ENCODE assay signal across 10 mouse cellular contexts in genomic region chr1:59009250-59009649, GRCm38 (mm10). TPM values are rescaled to one million over a fixed set of nuclear protein-coding genes. Genes with fewer than 3 reads are reported as not detected.
DNase-seq lines count a peak whose midpoint lies in the region; ATAC-seq and TF ChIP-seq lines count a peak whose summit lies in the region.
"Had no signal": no experiment of that assay in that cellular context is flagged by ENCODE, and none has a peak within 500 bp of the region (broad histone marks: within the 10 kb centered on the region; RNA-seq: fewer than 3 reads in every experiment).

No protein-coding gene starts in this region.

- DNase-seq in forebrain, postnatal 0 days = peak; percentile 21
- DNase-seq in midbrain, postnatal 0 days (ENCODE audit: low spot score) = peak; percentile 49
- peak; percentile 41 for DNase-seq in embryonic facial prominence, embryonic 14.5 days (ENCODE audit: low spot score)
- DNase-seq in stomach, postnatal 0 days (ENCODE audit: low spot score) = no peak
- DNase-seq in cerebellum, adult 9-11 months = no peak
- DNase-seq in ovary, postnatal 14 days (ENCODE audit: low spot score) = no peak

- TF ChIP-seq EP300 in stomach, postnatal 0 days (optimal IDR thresholded peaks at IDR 0.05) = no peak

- no peaks in the 10 kb centered on the region for H3K9me3 ChIP-seq in forebrain, postnatal 0 days (ENCODE audit: low read length)
- H3K9me3 ChIP-seq in forebrain, embryonic 16.5 days (ENCODE audit: control insufficient read depth, low read length) = no peaks in the 10 kb centered on the region
- no peaks in the 10 kb centered on the region for H3K9me3 ChIP-seq in midbrain, postnatal 0 days (ENCODE audit: low read length)
- no peaks in the 10 kb centered on the region for H3K9me3 ChIP-seq in midbrain, embryonic 13.5 days
- H3K9me3 ChIP-seq in embryonic facial prominence, embryonic 14.5 days (ENCODE audit: control insufficient read depth, low read length) = no peaks in the 10 kb centered on the region
- no peaks in the 10 kb centered on the region for H3K9me3 ChIP-seq in stomach, postnatal 0 days (ENCODE audit: control insufficient read depth, low read length)
- H3K9me3 ChIP-seq: limb, embryonic 12.5 days; neural tube, embryonic 13.5 days had no signal

- H3K36me3 ChIP-seq in forebrain, postnatal 0 days (ENCODE audit: insufficient read depth) = no peaks in the 10 kb centered on the region
- H3K36me3 ChIP-seq in forebrain, embryonic 16.5 days (ENCODE audit: control insufficient read depth, insufficient read depth) = no peaks in the 10 kb centered on the region
- no peaks in the 10 kb centered on the region for H3K36me3 ChIP-seq in midbrain, postnatal 0 days (ENCODE audit: insufficient read depth, low read length)
- no peaks in the 10 kb centered on the region for H3K36me3 ChIP-seq in midbrain, embryonic 13.5 days
- no peaks in the 10 kb centered on the region for H3K36me3 ChIP-seq in embryonic facial prominence, embryonic 14.5 days (ENCODE audit: control insufficient read depth, insufficient read depth, low read length)
- H3K36me3 ChIP-seq in stomach, postnatal 0 days (ENCODE audit: control insufficient read depth, insufficient read depth, low read length) = no peaks in the 10 kb centered on the region
- H3K36me3 ChIP-seq: limb, embryonic 12.5 days; neural tube, embryonic 13.5 days had no signal

- H3K4me1 ChIP-seq in forebrain, postnatal 0 days (ENCODE audit: insufficient read depth) = no peaks in the 10 kb centered on the region
- no peaks in the 10 kb centered on the region for H3K4me1 ChIP-seq in forebrain, embryonic 16.5 days (replicated peaks; ENCODE audit: control insufficient read depth, insufficient read depth, low read length)
- H3K4me1 ChIP-seq in midbrain, postnatal 0 days (ENCODE audit: insufficient read depth, low read length) = no peaks in the 10 kb centered on the region
- H3K4me1 ChIP-seq in midbrain, embryonic 13.5 days (replicated peaks) = no peaks in the 10 kb centered on the region
- no peaks in the 10 kb centered on the region for H3K4me1 ChIP-seq in embryonic facial prominence, embryonic 14.5 days (ENCODE audit: control insufficient read depth, insufficient read depth, low read length)
- no peaks in the 10 kb centered on the region for H3K4me1 ChIP-seq in stomach, postnatal 0 days (replicated peaks; ENCODE audit: control insufficient read depth, insufficient read depth)
- H3K4me1 ChIP-seq: limb, embryonic 12.5 days; neural tube, embryonic 13.5 days had no signal

- H3K4me2 ChIP-seq in forebrain, postnatal 0 days (ENCODE audit: low read depth) = no peak overlapping the region
- no peak overlapping the region for H3K4me2 ChIP-seq in forebrain, embryonic 16.5 days (ENCODE audit: low read length)
- H3K4me2 ChIP-seq in midbrain, postnatal 0 days (ENCODE audit: low read depth, low read length, poor library complexity, severe bottlenecking) = no peak overlapping the region
- H3K4me2 ChIP-seq in midbrain, embryonic 13.5 days (replicated peaks) = no peak overlapping the region
- no peak overlapping the region for H3K4me2 ChIP-seq in embryonic facial prominence, embryonic 14.5 days (ENCODE audit: low read depth, low read length)
- H3K4me2 ChIP-seq in stomach, postnatal 0 days (replicated peaks; ENCODE audit: low read depth) = no peak overlapping the region
- H3K4me2 ChIP-seq: limb, embryonic 12.5 days; neural tube, embryonic 13.5 days had no signal

- TF ChIP-seq CTCF in forebrain, postnatal 0 days (IDR thresholded peaks at IDR 0.05; ENCODE audit: low read depth) = no peak; the same call in 1 of the 2 replicates
- peak; percentile 53 for TF ChIP-seq CTCF in midbrain, postnatal 0 days (IDR thresholded peaks at IDR 0.05)
- TF ChIP-seq CTCF in stomach, postnatal 0 days (IDR thresholded peaks at IDR 0.05; ENCODE audit: low read depth) = peak; percentile 63

- no peak overlapping the region for H3K27ac ChIP-seq in forebrain, postnatal 0 days (ENCODE audit: low read depth, low read length)
- H3K27ac ChIP-seq in forebrain, embryonic 16.5 days (ENCODE audit: low read length) = no peak overlapping the region
- no peak overlapping the region for H3K27ac ChIP-seq in midbrain, postnatal 0 days (ENCODE audit: low read depth, low read length)
- no peak overlapping the region for H3K27ac ChIP-seq in midbrain, embryonic 13.5 days
- H3K27ac ChIP-seq in embryonic facial prominence, embryonic 14.5 days (replicated peaks; ENCODE audit: low read depth, low read length) = no peak overlapping the region
- H3K27ac ChIP-seq in stomach, postnatal 0 days (replicated peaks) = no peak overlapping the region
- H3K27ac ChIP-seq: limb, embryonic 12.5 days; neural tube, embryonic 13.5 days had no signal

- no peak overlapping the region for H3K9ac ChIP-seq in forebrain, postnatal 0 days
- no peak overlapping the region for H3K9ac ChIP-seq in forebrain, embryonic 16.5 days (replicated peaks; ENCODE audit: low read depth, low read length)
- H3K9ac ChIP-seq in midbrain, postnatal 0 days (replicated peaks; ENCODE audit: low read length, poor library complexity, severe bottlenecking) = no peak overlapping the region
- H3K9ac ChIP-seq in midbrain, embryonic 13.5 days (replicated peaks) = no peak overlapping the region
- H3K9ac ChIP-seq in embryonic facial prominence, embryonic 14.5 days (ENCODE audit: low read depth, low read length) = no peak overlapping the region
- no peak overlapping the region for H3K9ac ChIP-seq in stomach, postnatal 0 days (ENCODE audit: low read length)
- H3K9ac ChIP-seq: limb, embryonic 12.5 days; neural tube, embryonic 13.5 days had no signal

- WGBS in forebrain, postnatal 0 days = 44% methylated on average over 4 of the region's 4 CpGs
- 44% methylated on average over 4 of the region's 4 CpGs for WGBS in forebrain, embryonic 16.5 days
- 49% methylated on average over 4 of the region's 4 CpGs for WGBS in midbrain, postnatal 0 days
- WGBS in midbrain, embryonic 13.5 days = 43% methylated on average over 4 of the region's 4 CpGs
- 33% methylated on average over 4 of the region's 4 CpGs for WGBS in embryonic facial prominence, embryonic 14.5 days
- 22% methylated on average over 4 of the region's 4 CpGs for WGBS in stomach, postnatal 0 days

- no peak overlapping the region for H3K4me3 ChIP-seq in forebrain, postnatal 0 days (ENCODE audit: low read depth, low read length)
- H3K4me3 ChIP-seq in forebrain, embryonic 16.5 days (replicated peaks; ENCODE audit: low read length) = no peak overlapping the region
- no peak overlapping the region for H3K4me3 ChIP-seq in midbrain, postnatal 0 days (ENCODE audit: low read depth, low read length)
- no peak overlapping the region for H3K4me3 ChIP-seq in midbrain, embryonic 13.5 days (replicated peaks)
- H3K4me3 ChIP-seq in embryonic facial prominence, embryonic 14.5 days (ENCODE audit: low read depth, low read length) = no peak overlapping the region
- no peak overlapping the region for H3K4me3 ChIP-seq in stomach, postnatal 0 days (ENCODE audit: low read depth, low read length)
- H3K4me3 ChIP-seq: limb, embryonic 12.5 days; neural tube, embryonic 13.5 days had no signal

- no peak for ATAC-seq in forebrain, postnatal 0 days
- ATAC-seq in forebrain, embryonic 16.5 days = no peak
- no peak for ATAC-seq in midbrain, postnatal 0 days (ENCODE audit: low FRiP score)
- no peak for ATAC-seq in midbrain, embryonic 13.5 days
- no peak for ATAC-seq in embryonic facial prominence, embryonic 14.5 days (ENCODE audit: low read depth)
- ATAC-seq in stomach, postnatal 0 days (ENCODE audit: low FRiP score, low TSS enrichment) = no peak

- H3K27me3 ChIP-seq in forebrain, postnatal 0 days (ENCODE audit: insufficient read depth, low read length) = no peaks in the 10 kb centered on the region
- no peaks in the 10 kb centered on the region for H3K27me3 ChIP-seq in forebrain, embryonic 16.5 days (replicated peaks; ENCODE audit: control insufficient read depth, insufficient read depth, low read length)
- H3K27me3 ChIP-seq in midbrain, postnatal 0 days (ENCODE audit: insufficient read depth, low read length) = no peaks in the 10 kb centered on the region
- H3K27me3 ChIP-seq in midbrain, embryonic 13.5 days = no peaks in the 10 kb centered on the region
- no peaks in the 10 kb centered on the region for H3K27me3 ChIP-seq in embryonic facial prominence, embryonic 14.5 days (replicated peaks; ENCODE audit: control insufficient read depth, insufficient read depth, low read length)
- no peaks in the 10 kb centered on the region for H3K27me3 ChIP-seq in stomach, postnatal 0 days (ENCODE audit: control insufficient read depth, insufficient read depth, low read length)
- H3K27me3 ChIP-seq: limb, embryonic 12.5 days; neural tube, embryonic 13.5 days had no signal

RNA-seq across cellular contexts. Expression of gene Stradb, which starts 35.9 kb away (rescaled TPM):
- 39.8 and 44.4 TPM in 2 replicates for total RNA-seq in forebrain, postnatal 0 days (2014; rRNA removed)
- polyA plus RNA-seq in forebrain, postnatal 0 days (2015; fragmentation: Nextera tagmentation; extraction: Ambion mirVana) = 92.6 and 99.6 TPM in 2 replicates
- 104 and 108 TPM in 2 replicates for polyA plus RNA-seq in forebrain, embryonic 16.5 days (2015; fragmentation: Nextera tagmentation; extraction: Ambion mirVana)
- total RNA-seq in midbrain, postnatal 0 days (2014; rRNA removed) = 53.3 and 53.9 TPM in 2 replicates
- polyA plus RNA-seq in midbrain, postnatal 0 days (2015; fragmentation: Nextera tagmentation; extraction: Ambion mirVana) = 108 and 115 TPM in 2 replicates
- polyA plus RNA-seq in midbrain, embryonic 13.5 days (2015; fragmentation: Nextera tagmentation; extraction: Ambion mirVana) = 74.9 and 77.0 TPM in 2 replicates
- 32.3 and 32.5 TPM in 2 replicates for polyA plus RNA-seq in embryonic facial prominence, embryonic 14.5 days (2014; fragmentation: Nextera tagmentation; extraction: Ambion mirVana)
- 17.4 and 18.5 TPM in 2 replicates for polyA plus RNA-seq in stomach, postnatal 0 days (2015; fragmentation: Nextera tagmentation; extraction: Ambion mirVana)

RNA-seq across cellular contexts. Expression of gene Trak2, which starts 36.0 kb away (rescaled TPM):
- 40.9 and 44.6 TPM in 2 replicates for total RNA-seq in forebrain, postnatal 0 days (2014; rRNA removed)
- 9.0 and 12.8 TPM in 2 replicates for polyA plus RNA-seq in forebrain, postnatal 0 days (2015; fragmentation: Nextera tagmentation; extraction: Ambion mirVana)
- 24.0 and 26.1 TPM in 2 replicates for polyA plus RNA-seq in forebrain, embryonic 16.5 days (2015; fragmentation: Nextera tagmentation; extraction: Ambion mirVana)
- 40.4 and 46.7 TPM in 2 replicates for total RNA-seq in midbrain, postnatal 0 days (2014; rRNA removed)
- polyA plus RNA-seq in midbrain, postnatal 0 days (2015; fragmentation: Nextera tagmentation; extraction: Ambion mirVana) = 11.5 and 13.3 TPM in 2 replicates
- polyA plus RNA-seq in midbrain, embryonic 13.5 days (2015; fragmentation: Nextera tagmentation; extraction: Ambion mirVana) = 16.2 and 17.9 TPM in 2 replicates
- 12.7 and 13.4 TPM in 2 replicates for polyA plus RNA-seq in embryonic facial prominence, embryonic 14.5 days (2014; fragmentation: Nextera tagmentation; extraction: Ambion mirVana)
- 7.3 and 8.7 TPM in 2 replicates for polyA plus RNA-seq in stomach, postnatal 0 days (2015; fragmentation: Nextera tagmentation; extraction: Ambion mirVana)

Comparison
In these comparisons a context has a peak if more than half of its experiments do, and no peak if none do; other contexts are left out.
1. DNase-seq: peak in forebrain, postnatal 0 days (single experiment), midbrain, postnatal 0 days (single experiment) and embryonic facial prominence, embryonic 14.5 days (single experiment); none in stomach, postnatal 0 days (single experiment), cerebellum, adult 9-11 months (single experiment) and ovary, postnatal 14 days (single experiment).